Mouse (Mus musculus) small intestine, adult 2 months (tissue): ENCODE measurements around the gene Capn11.

Experiments
- CTCF ChIP-seq: fragments of 200-500 bp; IDR thresholded peaks from 2 replicates; pipeline ENCODE4 v1.5.1; 2012; ENCODE audit warnings: low read depth, mild to moderate bottlenecking, control low read depth, inconsistent platforms, low read length, moderate library complexity, mixed read lengths; ENCODE audit not compliant: insufficient replicate concordance, insufficient read length; ENCODE audit errors: extremely low read depth
- POLR2A ChIP-seq: fragments of 200-500 bp; IDR thresholded peaks from 2 replicates; pipeline ENCODE4 v1.6.1; 2012; ENCODE audit warnings: low read depth, mild to moderate bottlenecking, control low read depth, inconsistent platforms, low read length, moderate library complexity

DNA sequence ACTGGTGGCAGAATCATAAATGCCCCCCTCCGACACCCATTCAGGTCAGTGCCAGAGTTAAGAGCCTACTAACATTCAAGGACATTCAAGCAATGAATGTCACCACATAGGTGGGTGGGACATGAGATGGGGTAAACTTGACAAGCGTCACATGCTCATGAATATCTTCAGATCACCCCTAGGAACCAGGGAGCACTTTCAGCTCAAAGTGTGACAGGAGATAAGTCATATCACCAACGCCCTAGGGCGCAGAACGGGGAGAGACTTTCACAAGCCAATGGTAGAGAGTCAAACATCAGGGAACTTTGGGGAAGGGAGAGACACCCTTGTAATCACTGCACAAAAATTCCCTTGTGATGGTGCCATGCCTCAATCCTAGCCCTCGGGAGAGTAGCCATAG, 76.9 kb downstream of the Capn11 start:
- TF ChIP-seq CTCF (no peak), POLR2A (no peak)
